Mouse (Mus musculus): ENCODE measurements around the gene Bcl9.

DNA sequence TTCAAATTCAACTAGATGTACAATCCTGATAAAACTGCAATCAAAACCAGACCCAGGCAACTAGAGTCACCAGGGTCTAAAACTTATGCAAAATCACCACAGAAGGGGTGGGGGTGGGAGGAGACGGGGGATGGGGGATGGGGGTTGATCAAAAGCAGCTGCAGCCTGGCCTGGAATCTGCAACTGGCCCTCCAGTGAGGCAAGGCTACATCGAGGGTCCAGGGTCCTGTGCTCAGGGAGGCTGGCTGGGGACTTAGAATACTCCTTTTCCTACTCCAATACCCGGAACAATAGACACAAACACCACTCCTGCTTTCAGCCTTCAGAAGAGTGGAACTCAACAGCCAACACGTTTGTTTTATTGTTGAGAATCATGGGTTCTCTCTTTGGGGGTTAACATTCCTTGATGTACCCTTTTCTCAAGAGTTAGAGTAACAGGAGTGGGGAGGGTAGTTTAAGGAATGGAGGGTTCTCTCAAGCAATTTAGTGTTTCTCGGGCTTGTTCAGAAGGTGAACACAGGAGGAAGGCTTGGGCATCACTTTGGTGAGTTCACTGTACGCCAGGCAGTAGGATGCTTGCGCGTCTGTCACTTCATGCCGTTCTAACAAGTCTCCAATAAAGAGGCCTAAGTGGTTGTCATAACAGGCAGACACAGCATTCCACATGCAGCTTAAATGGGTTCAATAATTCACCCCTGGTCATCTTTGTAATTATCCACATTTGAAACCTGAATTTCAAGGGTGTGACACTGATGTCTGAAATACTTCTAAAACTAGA, 43.7 kb downstream of the Bcl9 start:
- no peak for TF ChIP-seq CTCF (IDR thresholded peaks at IDR 0.05; ENCODE audit: borderline replicate concordance, insufficient read depth, low read depth, low read length)
- no peak for TF ChIP-seq POLR2A (IDR thresholded peaks at IDR 0.05; ENCODE audit: borderline replicate concordance, insufficient read depth, low read length)

Measured in cerebellum, adult 2 months (tissue).